Comparison of ENCODE assay signal across 32 mouse cellular contexts in the genomic region with DNA sequence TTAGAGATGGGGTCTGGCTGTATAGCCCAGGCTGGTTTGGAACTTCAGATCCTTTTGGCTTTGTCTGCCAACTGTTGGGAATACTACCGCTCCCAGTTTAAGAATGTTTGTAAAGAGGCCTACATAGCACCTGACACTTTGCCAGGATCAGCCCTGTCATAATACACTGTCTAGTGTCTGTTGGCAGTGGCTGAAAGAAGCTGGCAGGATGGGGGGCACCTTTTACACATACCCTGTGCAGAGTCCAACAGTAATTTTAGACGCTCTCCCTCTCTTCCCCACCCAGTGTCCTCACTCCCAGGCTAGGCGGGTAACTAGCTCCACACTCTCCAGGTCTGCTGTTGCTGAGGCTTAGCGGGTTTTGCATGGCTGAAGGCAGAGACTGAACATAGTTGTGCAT. TPM values are rescaled to one million over a fixed set of nuclear protein-coding genes. Genes with fewer than 3 reads are reported as not detected.
"Had no signal": no experiment of that assay in that cellular context is flagged by ENCODE, and none has a peak within 500 bp of the region (broad histone marks: within the 10 kb centered on the region; RNA-seq: fewer than 3 reads in every experiment).

No protein-coding gene starts in this region.

- ATAC-seq: hindbrain, postnatal 0 days; intestine, embryonic 16.5 days; liver, embryonic 12.5 days had no signal

- H3K27ac ChIP-seq: heart, adult 2 months; hindbrain, embryonic 13.5 days; hindbrain, embryonic 15.5 days; hindbrain, postnatal 0 days; layer of hippocampus, adult 2 months; limb, embryonic 13.5 days; limb, embryonic 15.5 days; liver, embryonic 12.5 days; liver, embryonic 14.5 days had no signal

- H3K4me1 ChIP-seq: limb, embryonic 13.5 days; limb, embryonic 15.5 days had no signal

- H3K4me2 ChIP-seq: hindbrain, embryonic 13.5 days; limb, embryonic 13.5 days; limb, embryonic 15.5 days had no signal

- DNase-seq: gastrocnemius, postnatal 14 days; gastrocnemius, postnatal 36 days; kidney, adult 18-20 months; kidney, adult 8-10 months; kidney, postnatal 10 days; kidney, postnatal 25 days; kidney, postnatal 4 days; layer of hippocampus, postnatal 36 days; left cerebral cortex, postnatal 4 days; lung, adult 18-20 months had no signal

- H3K9ac ChIP-seq: hindbrain, embryonic 13.5 days; hindbrain, embryonic 15.5 days; limb, embryonic 13.5 days; limb, embryonic 15.5 days; liver, embryonic 12.5 days; liver, embryonic 14.5 days had no signal

- H3K4me3 ChIP-seq: heart, adult 2 months; hindbrain, embryonic 13.5 days; hindbrain, embryonic 15.5 days; layer of hippocampus, adult 2 months; limb, embryonic 13.5 days; limb, embryonic 15.5 days; liver, embryonic 12.5 days had no signal

- H3K27me3 ChIP-seq: hindbrain, embryonic 13.5 days; hindbrain, embryonic 15.5 days; limb, embryonic 13.5 days; limb, embryonic 15.5 days; liver, embryonic 12.5 days had no signal

- H3K9me3 ChIP-seq: hindbrain, embryonic 13.5 days; hindbrain, embryonic 15.5 days; limb, embryonic 13.5 days; limb, embryonic 15.5 days; liver, embryonic 12.5 days had no signal

RNA-seq across cellular contexts. Expression of gene Gm28539, which starts 2.0 kb away (rescaled TPM):
- total RNA-seq: heart, postnatal 14 days; hematopoietic stem cell, adult 5-6 weeks; hindbrain, postnatal 0 days; liver, adult 2 months had no signal
- polyA plus RNA-seq: gonadal fat pad, adult 2 months; heart, adult 2 months; heart, embryonic 14.5 days; heart, embryonic 16.5 days; hindbrain, embryonic 11.5 days; hindbrain, embryonic 13.5 days; hindbrain, postnatal 0 days; intestine, embryonic 14.5 days; intestine, embryonic 16.5 days; kidney, embryonic 14.5 days; kidney, embryonic 16.5 days; limb, embryonic 11.5 days; limb, embryonic 13.5 days; limb, embryonic 15.5 days; liver, embryonic 12.5 days; liver, embryonic 14.5 days; liver, embryonic 16.5 days had no signal
